Mouse (Mus musculus) megakaryocyte, embryonic 14.5 days (primary cell): ENCODE data around the gene Myo1a.

Experiments
- FLI1 ChIP-seq: IDR thresholded peaks from 2 replicates; pipeline ENCODE4 v1.6.1; 2012; ENCODE audit warnings: low read length, inconsistent platforms, mixed read lengths
- GATA1 ChIP-seq: IDR thresholded peaks from 3 replicates; pipeline ENCODE4 v1.6.1; 2012; ENCODE audit warnings: mixed read lengths, low read length, inconsistent platforms, borderline replicate concordance

- TF ChIP-seq GATA1: no peak
- TF ChIP-seq FLI1: no peak
Observed at GRCm38 (mm10) chr10:127661915-127662663, 42.9 kb upstream of the Myo1a start.
